Mouse (Mus musculus) heart, postnatal 10 days (tissue): ENCODE data around the gene Gnas. TPM values are rescaled to one million over a fixed set of nuclear protein-coding genes. Genes with fewer than 3 reads are reported as not detected.
"Not testable (repeated sequence)": the region's sequence is repeated elsewhere in the genome, so short reads cannot be mapped to it uniquely, and the experiment has no call there.

Experiments used
- DNase-seq, 2 experiments: peaks; one replicate each; pipeline ENCODE4 v3.0.0; 2021
- intact Hi-C: fragments of 180-260 bp; cut with DNase I; formaldehyde crosslinking; loops from one replicate; pipeline ENCODE4 v1.15.1; 2025
- microRNA-seq, 2 experiments: library from miRNA; unstranded; fragments of <30 nt; microRNA quantifications; one replicate each; pipeline ENCODE4 v1.2.0; 2022
- total RNA-seq, 2 experiments: library from RNA; stranded (reverse); gene quantifications; 2 replicates each; pipeline ENCODE4 v1.2.3; 2021

Gnas gene
- total RNA-seq, 2 experiments from 2014 or later = 1,834 to 2,103 TPM

- DNase-seq = peak; percentile 94 to 95
- intact Hi-C loops = no loop called here
These were observed 60.0 kb downstream of the Gnas start for GRCm38 (mm10) chr2:174344003-174344655.

- intact Hi-C loops = no loop called here
These were observed 60.9 kb downstream of the Gnas start for GRCm38 (mm10) chr2:174344996-174345395.

GRCm38 (mm10) chr2:174346612-174346998 lies 62.5 kb downstream of the Gnas start, which contains the start of gene Gm20721:
Gm20721 (minus strand) TSS chr2:174346712.
- DNase-seq = no peak
- intact Hi-C loops = no loop called here

More at GRCm38 (mm10) chr2:174344996-174345395, 60.9 kb downstream of the Gnas start:
- DNase-seq = peak in 1 of 2 experiments; percentile 15

GRCm38 (mm10) chr2:174346999-174347668 lies 63.0 kb downstream of the Gnas start:
- intact Hi-C loops = not testable (repeated sequence)
- DNase-seq = peak; percentile 1 to 3

- DNase-seq = no peak
- intact Hi-C loops = no loop called here
These were observed 74.4 kb downstream of the Gnas start for GRCm38 (mm10) chr2:174358516-174358915.

GRCm38 (mm10) chr2:174359656-174360055 lies 75.5 kb downstream of the Gnas start:
- intact Hi-C loops = no loop called here
- DNase-seq = no peak

- intact Hi-C loops = no loop called here
- DNase-seq = no peak
These were observed 82.5 kb downstream of the Gnas start for GRCm38 (mm10) chr2:174366571-174366970.

- DNase-seq = no peak
- intact Hi-C loops = no loop called here
These were observed 96.9 kb downstream of the Gnas start for GRCm38 (mm10) chr2:174381021-174381420.

- intact Hi-C loops = no loop called here
- no peak for DNase-seq
These were observed 107.8 kb downstream of the Gnas start for GRCm38 (mm10) chr2:174391936-174392335.

- intact Hi-C loops = no loop called here
- DNase-seq = no peak
These were observed 108.4 kb downstream of the Gnas start for GRCm38 (mm10) chr2:174392554-174392953.

GRCm38 (mm10) chr2:174393383-174393782 lies 109.3 kb downstream of the Gnas start:
- intact Hi-C loops = no loop called here
- no peak for DNase-seq

Small RNA genes lying within 50 kb of the gene (microRNA-seq; reads per million reads assigned to microRNA genes)
- 0 reads per million in 2 experiments for gene Gm27591
- gene Mir296 = 428 to 539 reads per million in 2 experiments
- 510 to 4,206 reads per million in 2 experiments for gene Mir298

Other genes starting within 250 kb of the Gnas start
- 10 to 100 TPM; 35.3 to 38.7 TPM for gene Stx16, start 208.0 kb upstream of the Gnas start, total RNA-seq
- 10 to 100 TPM; 60.5 to 63.0 TPM for gene Npepl1, start 174.0 kb upstream of the Gnas start, total RNA-seq
- gene Gm20721, start 62.4 kb downstream of the Gnas start, total RNA-seq = 1 to 10 TPM; 2.4 to 2.8 TPM
- gene Nelfcd, start 131.5 kb downstream of the Gnas start, total RNA-seq = 10 to 100 TPM; 43.9 to 44.0 TPM
- 10 to 100 TPM; 54.7 to 61.0 TPM for gene Ctsz, start 154.7 kb downstream of the Gnas start, total RNA-seq
- 1 to 10 TPM; 1.8 to 3.3 TPM for gene Tubb1, start 166.4 kb downstream of the Gnas start, total RNA-seq
- gene Atp5e, start 179.8 kb downstream of the Gnas start, total RNA-seq = 1,000 to 10,000 TPM; 1,182 to 1,233 TPM
- 10 to 100 TPM; 85.0 to 88.6 TPM for gene Prelid3b, start 188.8 kb downstream of the Gnas start, total RNA-seq